Mouse (Mus musculus) mature B cell (primary cell): Measurements from ENCODE around the gene Barhl2.

ENCODE experiments used
- in situ Hi-C: fragments of 300-500 bp; cut with MboI; formaldehyde crosslinking; loops from 2 replicates; pipeline ENCODE4 v1.14.3; 2019

The Barhl2 gene

GRCm38 (mm10) chr5:106455106-106455920 lies 2.7 kb downstream of the Barhl2 start:
- in situ Hi-C loops = no loop called here

- in situ Hi-C loops = no loop called here
These were observed 3.4 kb downstream of the Barhl2 start for GRCm38 (mm10) chr5:106454411-106455105.

GRCm38 (mm10) chr5:106453886-106454321 lies 4.1 kb downstream of the Barhl2 start:
- in situ Hi-C loops = no loop called here

GRCm38 (mm10) chr5:106453181-106453885 lies 4.6 kb downstream of the Barhl2 start:
- in situ Hi-C loops = no loop called here

GRCm38 (mm10) chr5:106452686-106453085 lies 5.3 kb downstream of the Barhl2 start:
- in situ Hi-C loops = no loop called here

- in situ Hi-C loops = no loop called here
These were observed 6.1 kb downstream of the Barhl2 start for GRCm38 (mm10) chr5:106451681-106452440.

- in situ Hi-C loops = no loop called here
These were observed 7.4 kb downstream of the Barhl2 start for GRCm38 (mm10) chr5:106450426-106451160.

GRCm38 (mm10) chr5:106449720-106450425 lies 8.1 kb downstream of the Barhl2 start:
- in situ Hi-C loops = no loop called here

- in situ Hi-C loops = no loop called here
These were observed 9.2 kb downstream of the Barhl2 start for GRCm38 (mm10) chr5:106448798-106449125.

GRCm38 (mm10) chr5:106447951-106448797 lies 9.8 kb downstream of the Barhl2 start:
- in situ Hi-C loops = no loop called here

GRCm38 (mm10) chr5:106447091-106447820 lies 10.7 kb downstream of the Barhl2 start:
- in situ Hi-C loops = no loop called here

- in situ Hi-C loops = no loop called here
These were observed 11.4 kb downstream of the Barhl2 start for GRCm38 (mm10) chr5:106446593-106446992.

GRCm38 (mm10) chr5:106445681-106446080 lies 12.3 kb downstream of the Barhl2 start:
- in situ Hi-C loops = no loop called here

GRCm38 (mm10) chr5:106438916-106439315 lies 19.1 kb downstream of the Barhl2 start:
- in situ Hi-C loops = no loop called here

- in situ Hi-C loops = no loop called here
These were observed 31.9 kb downstream of the Barhl2 start for GRCm38 (mm10) chr5:106426069-106426468.

GRCm38 (mm10) chr5:106420871-106421270 lies 37.1 kb downstream of the Barhl2 start:
- in situ Hi-C loops = no loop called here

- in situ Hi-C loops = no loop called here
These were observed 37.6 kb downstream of the Barhl2 start for GRCm38 (mm10) chr5:106420370-106420769.

GRCm38 (mm10) chr5:106417210-106417609 lies 40.8 kb downstream of the Barhl2 start:
- in situ Hi-C loops = no loop called here

GRCm38 (mm10) chr5:106416550-106416949 lies 41.4 kb downstream of the Barhl2 start:
- in situ Hi-C loops = no loop called here
